Mouse (Mus musculus) E14TG2a.4 (cell line): Measurements from ENCODE around the gene Gpd1.

ENCODE experiments used
- CTCF ChIP-seq: conservative IDR thresholded peaks from 2 replicates; pipeline ENCODE4 v1.5.1; 2014; ENCODE audit warnings: low read length
- NANOG ChIP-seq: IDR thresholded peaks from 2 replicates; pipeline ENCODE4 v1.6.1; 2014; ENCODE audit warnings: borderline replicate concordance, low read length, mixed read lengths

DNA sequence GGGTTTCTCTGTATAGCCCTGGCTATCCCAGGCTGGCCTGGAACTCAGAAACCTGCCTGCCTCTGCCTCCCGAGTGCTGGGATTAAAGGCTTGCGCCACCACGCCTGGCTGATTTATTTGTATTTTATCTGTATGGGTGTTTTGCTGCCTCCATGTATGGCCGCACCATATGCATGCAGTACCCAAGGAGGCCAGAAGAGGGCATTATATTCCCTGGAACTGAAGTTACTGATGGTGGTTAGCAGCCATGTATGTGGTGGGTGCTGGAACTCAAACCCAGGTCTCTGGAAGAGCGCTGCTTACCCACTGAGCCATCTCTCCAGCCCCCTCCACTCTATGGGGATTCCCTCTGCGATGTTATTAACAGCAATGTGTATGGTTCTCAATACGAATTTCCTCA, 34.4 kb upstream of the Gpd1 start:
- TF ChIP-seq CTCF: peak; percentile 81
- TF ChIP-seq NANOG: no peak
